Mouse (Mus musculus) stomach, postnatal 0 days (tissue): ENCODE results near the gene Wdr91.

Experiments
- CTCF ChIP-seq: IDR thresholded peaks from 2 replicates; pipeline ENCODE4 v1.5.1; 2016; ENCODE audit warnings: antibody characterized with exemption, low read depth, mild to moderate bottlenecking, moderate library complexity
- EP300 ChIP-seq: optimal IDR thresholded peaks from 2 replicates; pipeline ENCODE3; 2016; ENCODE audit warnings: antibody characterized with exemption

DNA sequence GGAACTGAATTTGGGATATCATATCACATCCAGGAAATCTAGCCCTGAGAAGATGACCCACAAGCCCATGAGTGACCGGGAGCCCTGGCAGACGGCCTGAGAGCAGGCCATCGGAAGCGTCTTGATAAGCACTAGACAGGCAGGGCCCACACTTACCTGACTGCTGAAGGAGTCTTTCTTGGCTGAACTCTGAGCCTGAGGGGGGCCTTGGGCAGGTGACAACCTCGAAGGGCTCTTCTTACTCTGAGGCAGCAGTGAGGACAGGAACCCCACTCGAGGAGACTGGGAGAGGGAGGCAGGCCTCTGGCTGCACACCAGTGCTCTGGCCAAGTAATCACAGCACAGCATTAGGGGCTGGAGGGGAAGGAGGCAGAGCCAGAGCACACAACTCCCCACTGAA lies 6.3 kb downstream of the Wdr91 start:
- TF ChIP-seq CTCF = no peak
- no peak for TF ChIP-seq EP300
